Mouse (Mus musculus) gastrocnemius, adult 8-10 months (tissue): ENCODE results near the gene Prex1. TPM values are rescaled to one million over a fixed set of nuclear protein-coding genes. Genes with fewer than 3 reads are reported as not detected.

Experiments used
- DNase-seq, 2 experiments: peaks; one replicate each; pipeline ENCODE4 v3.0.0; 2022; ENCODE audit warnings: low spot score in 2 of 2
- total RNA-seq, 4 experiments: library from RNA; stranded (reverse); gene quantifications; 2 replicates each; pipeline ENCODE4 v1.2.4; 2022

Gene Prex1
- total RNA-seq, 4 experiments from 2014 or later = 3.2 to 3.8 (median 3.4) TPM

DNA sequence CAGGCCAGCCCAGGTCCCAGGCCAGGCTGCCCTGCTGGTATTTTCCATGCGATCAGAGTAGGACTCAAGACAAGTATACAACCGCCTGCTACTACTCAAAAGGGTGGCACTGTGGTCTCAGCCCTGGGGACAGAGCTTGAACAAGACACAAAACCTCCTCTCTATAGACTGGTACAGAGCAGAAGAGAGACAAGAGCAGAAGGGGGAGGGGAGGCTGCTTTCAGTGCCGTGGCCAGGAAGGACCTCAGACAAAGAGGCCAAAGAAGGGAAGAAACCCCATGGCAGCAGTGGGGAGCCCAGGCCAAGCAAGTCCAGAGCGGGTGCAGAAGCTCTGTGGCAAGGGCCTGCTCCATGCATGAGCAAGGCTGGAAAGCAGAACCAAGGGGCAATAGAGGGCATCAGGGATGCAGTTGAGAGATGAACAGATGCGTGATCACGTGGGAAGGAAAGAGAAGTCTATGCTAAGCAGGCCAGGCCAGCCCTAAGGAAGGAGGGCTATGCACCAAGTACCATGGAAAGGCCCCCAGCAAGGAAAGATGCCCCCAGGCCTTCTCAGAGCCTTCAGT, 51.0 kb downstream of the Prex1 start:
- DNase-seq = no peak

DNA sequence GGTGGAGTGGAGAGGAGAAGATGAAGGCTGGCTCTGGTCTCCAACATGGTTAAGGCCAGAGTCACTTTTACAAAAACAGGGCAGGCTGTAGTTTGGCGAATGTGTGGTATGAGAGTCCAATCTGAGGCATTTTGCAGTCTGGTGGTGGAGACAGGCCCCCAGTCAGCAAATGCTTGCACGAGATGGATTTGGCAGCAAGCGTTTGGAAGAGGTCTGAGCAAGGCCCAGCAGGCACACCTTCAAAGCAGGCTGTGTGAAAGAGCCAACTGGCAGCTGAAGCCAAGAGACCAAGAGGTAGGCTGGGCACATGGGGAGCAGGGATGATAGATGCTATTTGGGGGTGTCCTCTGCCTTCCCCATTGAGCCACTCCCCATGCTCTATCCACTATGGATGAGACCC, 51.7 kb downstream of the Prex1 start:
- no peak for DNase-seq

DNA sequence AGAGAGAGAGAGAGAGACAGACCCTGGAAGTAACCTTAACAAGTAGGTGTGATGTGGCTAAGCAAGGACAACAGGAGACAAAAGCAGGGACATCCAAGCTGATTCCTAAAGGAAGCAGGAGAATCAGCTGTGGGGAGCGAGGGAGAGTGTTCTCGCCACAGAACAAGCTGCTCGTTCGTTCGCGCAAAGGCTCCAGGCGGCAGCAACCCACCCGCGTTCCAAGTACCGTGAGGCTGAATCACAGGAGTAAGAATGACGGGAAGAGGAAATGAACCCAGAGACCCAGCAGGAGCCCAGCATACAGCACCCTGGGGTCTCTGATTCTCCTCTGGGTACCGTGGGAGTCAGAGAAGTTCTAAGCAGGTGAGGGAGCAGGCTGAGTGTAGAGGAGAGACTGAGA, 52.1 kb downstream of the Prex1 start:
- no peak for DNase-seq

DNA sequence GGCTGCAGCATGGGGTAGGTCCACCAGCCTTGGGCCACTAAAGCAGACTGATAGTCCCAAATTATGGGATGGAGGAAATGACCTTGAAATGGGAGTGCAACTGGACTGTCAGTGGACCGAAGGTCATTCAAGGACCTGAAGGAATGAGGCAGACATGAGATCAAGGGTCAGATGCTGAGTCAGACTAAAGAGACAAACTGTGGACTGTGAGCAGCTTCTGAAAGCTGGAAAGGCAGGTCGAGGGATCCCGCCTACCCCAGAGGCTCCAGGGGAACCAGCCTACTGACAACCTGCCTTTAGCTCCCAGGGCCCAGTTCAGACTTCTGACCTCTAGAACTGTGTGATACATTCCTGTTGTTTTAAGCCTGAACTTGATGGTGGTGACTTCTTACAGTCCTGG, 55.3 kb downstream of the Prex1 start:
- no peak for DNase-seq

DNA sequence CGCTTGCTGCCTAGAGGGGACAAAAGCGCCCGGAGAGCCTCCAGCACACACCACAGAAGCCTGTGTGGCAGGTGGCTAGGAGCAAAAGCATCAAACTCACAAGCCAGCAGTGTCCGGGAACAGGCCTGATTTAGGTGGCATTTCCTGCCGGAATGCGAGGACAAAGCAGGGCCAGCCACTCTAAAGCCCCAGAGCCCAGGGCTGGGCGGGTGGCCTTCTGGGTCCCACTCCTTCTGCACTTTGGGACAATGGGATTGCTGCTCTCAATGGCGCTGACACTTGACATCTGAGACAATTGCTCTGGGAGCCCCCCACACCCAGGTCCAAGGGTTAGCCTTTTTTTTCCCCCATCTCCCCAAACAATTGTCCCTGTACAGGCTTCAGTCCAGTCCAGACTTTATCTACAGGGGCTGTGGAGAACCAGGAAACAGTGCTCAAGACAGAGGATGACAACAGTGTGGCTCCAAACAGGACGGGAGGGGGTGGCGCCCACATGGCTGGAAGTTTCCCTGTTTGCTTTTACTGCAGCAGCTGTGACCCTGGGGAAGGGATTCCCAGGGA, 56.1 kb downstream of the Prex1 start:
- no peak for DNase-seq

DNA sequence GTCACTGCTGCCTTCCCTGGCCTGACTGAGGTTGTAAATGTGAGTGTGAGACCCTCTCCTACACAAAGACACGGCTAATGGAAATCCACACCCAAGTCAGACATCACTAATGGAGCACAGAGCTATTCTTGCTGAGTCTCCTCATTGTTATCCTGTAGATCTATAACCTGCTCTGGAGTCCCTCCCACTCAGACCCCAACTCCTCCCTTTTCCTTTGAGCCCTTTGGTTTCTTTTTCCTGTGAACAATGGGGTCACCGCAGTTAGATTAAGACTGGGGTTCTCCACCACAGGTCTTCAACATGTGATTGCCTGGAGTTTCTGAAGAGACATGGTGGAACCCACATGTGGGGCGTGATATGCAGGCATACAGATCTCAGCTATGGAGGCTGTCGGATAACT, 57.0 kb downstream of the Prex1 start:
- no peak for DNase-seq

DNA sequence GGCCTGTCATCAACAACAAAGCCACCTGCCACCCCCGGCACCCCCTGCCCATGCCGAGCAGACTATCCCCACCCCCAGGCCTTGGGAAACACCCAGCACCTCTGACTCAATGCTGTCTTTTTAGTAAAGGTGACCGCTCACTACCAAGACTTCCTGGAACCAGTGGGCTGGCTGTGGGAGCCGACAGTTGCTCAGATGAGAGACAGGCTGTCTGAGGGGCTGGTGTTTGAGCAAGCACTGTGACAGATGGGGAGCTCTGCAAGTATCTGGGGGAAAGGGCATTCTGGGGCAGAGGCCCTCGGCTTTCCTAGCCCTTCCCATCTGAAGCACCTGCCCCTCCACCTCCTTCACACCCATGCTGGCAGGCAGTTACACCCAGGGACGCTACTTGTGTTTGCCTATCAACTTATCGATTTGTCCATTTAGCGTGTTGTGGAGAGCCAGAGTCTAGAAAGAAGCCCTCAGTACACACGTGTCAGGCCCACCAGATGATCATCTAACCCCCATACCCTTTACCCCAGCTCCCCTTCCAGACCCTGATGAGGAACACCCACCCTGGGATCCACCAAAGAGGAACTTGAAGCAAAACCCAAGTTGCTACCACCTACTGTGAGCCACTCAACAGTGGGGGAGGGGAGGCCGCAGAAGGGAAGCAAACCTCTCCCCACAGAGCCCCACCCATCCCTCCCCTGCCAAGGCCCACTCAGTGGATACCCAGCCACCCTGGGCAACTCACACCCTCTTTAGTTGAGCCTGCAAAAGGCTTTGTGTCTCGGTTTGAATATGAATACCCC, 57.7 kb downstream of the Prex1 start:
- no peak for DNase-seq

DNA sequence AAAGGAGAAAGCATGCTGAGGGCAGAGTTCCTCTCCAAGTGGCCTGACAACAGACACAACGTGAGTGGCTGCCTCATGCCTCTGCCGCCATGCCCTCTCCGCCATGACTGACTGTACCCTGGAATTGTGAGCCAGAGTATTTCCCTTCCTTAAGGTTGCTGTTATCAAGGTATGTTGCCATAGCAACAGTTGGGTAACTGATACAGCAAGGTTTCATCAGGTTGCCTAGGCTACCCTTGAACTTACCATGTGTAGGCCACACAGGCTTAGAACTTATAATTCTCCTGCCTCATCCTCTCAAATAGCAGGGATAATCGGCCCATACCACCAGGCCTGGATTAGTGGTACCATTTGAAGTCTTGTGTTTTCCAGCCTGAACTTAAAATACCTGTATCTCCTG, 58.3 kb downstream of the Prex1 start:
- no peak for DNase-seq

DNA sequence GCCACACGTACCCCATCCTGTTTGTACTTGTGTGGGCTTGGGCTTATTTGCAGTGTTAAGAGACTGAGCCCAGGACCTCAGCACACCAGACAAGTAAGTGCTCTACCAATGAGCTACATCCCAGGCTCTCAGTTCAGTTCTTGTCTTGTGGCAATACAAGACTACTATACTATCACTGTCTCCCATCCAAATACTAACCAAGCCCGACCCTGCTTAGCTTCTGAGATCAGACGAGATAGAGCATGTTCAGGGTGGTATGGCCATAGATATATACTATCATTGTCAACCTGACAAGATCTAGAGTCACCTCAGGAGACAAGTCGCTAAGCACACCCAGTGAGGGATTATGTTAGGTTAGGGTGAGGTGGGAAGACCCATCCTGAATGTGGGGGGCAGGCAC, 58.8 kb downstream of the Prex1 start:
- no peak for DNase-seq

DNA sequence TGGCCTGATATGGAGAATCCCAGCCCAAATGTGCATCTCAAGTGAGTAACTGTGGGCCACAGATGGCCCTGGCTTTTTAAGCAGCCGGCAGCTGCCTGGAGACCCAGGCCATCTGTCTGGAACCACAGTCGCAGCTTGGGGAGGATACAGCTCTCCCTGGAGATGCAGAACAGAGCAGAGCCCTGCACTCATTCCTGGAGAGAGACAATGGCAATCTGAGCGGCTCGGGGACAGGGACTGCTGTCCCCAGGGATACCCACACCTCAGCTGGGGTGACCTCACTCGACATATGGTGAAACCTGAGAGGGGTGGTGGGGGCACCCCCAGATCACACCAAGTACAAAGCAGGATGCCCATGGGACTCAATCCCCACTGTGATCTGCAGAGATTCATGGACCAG, 60.1 kb downstream of the Prex1 start:
- DNase-seq = no peak

DNA sequence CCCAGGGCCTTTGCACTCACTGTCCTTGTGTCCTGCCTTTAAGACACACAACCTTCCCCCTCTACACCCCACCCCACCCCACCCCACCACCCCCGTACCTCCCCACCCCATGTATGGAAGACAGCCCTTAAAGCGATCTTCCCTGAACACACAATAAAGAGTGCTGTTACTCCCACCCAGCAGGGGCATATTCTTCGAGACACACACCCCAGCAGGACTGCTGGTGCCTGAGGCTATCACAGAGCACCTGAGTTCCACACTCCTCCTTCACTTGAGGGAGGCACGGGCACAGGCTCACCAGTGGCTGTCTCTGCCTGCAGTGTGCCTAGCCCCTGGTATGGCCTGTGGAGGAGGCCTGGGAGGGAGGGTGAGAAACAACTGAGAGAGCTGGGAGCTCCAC, 61.0 kb downstream of the Prex1 start:
- DNase-seq = no peak

DNA sequence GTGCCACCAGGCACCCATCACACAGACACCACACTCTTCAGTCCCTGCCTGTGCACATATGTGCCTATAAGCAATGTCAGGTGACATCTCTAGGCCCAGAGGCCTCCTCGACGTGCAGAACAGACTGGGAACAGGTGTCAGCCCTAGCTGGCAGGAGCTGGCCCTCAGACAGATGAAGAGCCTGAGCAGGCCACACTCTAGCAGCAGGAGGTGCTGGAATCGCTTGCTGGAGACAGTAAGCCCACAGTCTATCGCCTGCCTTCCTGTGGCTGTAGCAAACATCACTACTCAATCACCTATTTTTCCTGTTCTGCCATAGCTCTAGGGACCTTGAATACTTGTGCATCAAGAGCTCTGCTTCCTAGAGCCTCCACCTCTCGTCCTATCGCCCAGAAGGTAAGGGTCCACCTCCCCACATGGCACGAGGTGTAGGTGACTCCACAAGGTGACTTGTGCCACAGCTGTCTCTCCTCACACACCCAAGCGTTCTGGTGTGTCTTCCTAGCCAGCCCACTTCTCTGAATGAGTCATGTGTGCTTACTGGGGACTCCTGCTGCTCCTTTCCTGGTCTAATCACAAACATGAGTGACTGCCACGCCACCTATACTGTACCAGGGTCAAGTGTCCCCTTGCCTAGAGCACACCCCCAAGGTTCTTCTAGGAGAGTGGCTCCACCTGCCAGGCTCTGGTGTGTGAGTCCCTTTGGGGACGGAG, 62.2 kb downstream of the Prex1 start:
- DNase-seq = no peak

DNA sequence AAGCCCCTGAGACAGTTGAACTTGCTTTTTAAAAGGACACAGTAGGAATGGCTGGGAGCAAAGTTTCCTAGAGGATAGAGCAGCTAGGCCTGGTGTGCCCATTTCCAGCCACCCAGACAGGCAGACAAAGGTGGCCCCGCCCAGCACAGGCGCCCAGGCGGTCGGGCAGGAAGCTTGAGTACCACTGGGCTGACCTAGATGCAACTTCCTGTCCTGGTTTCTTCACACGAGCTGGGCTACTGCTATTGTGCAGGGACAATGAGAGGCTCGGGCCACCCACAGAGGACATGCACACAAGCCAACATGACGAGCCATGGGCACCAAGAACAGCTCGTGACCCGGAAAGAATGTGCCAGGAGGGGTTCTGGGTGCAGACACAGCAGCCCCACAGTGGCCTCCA, 63.2 kb downstream of the Prex1 start:
- DNase-seq = no peak

DNA sequence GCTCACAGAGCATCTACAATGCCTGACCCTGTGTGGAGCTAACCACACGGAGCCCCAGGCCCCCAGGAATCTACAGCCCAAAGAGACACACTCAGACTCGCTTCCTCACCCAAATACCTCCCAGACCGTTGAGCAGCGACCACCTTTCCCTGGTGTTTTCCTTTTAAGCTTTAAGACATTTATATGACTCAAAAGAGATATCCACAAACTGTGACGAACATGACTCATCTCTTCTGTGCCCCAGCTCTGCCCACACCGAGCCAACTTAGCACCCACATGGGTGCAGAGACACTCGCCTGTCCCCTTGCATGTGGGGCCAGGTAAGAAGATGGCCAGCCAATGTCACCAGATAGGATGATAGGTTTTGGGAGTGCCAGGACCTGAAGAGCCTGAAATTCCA, 66.4 kb downstream of the Prex1 start:
- DNase-seq = no peak

DNA sequence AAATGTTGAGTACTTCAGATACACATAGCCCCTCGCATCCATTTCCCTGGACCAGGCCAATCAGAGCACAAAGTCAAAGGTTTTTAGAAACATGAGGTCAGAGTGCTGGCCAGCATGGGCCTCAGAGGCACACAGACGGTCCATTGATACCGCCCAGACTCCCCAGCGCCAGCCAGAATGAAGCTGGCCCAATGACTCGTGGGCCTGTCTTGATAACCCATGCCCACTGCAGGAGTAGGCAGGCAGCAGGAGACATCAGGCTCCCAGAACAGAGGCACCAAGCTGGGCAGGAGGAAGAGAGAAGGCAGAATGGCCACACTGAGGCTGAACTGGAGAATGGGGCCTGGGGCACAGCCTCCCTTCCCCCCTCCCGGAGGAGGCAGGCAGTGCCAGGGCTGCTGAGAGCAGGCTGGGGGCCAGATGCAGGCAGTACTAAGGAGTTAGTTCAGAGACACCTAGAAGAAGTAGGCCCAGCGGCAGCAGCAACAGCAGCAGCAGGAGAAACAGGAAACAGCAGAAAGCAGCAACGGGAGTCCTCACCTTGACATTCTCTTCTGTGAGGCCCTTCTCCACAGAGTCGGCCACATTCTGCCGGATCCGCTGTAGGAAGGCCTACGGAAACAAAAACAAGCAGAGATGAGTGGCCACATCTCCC, 67.1 kb downstream of the Prex1 start:
- DNase-seq = no peak

DNA sequence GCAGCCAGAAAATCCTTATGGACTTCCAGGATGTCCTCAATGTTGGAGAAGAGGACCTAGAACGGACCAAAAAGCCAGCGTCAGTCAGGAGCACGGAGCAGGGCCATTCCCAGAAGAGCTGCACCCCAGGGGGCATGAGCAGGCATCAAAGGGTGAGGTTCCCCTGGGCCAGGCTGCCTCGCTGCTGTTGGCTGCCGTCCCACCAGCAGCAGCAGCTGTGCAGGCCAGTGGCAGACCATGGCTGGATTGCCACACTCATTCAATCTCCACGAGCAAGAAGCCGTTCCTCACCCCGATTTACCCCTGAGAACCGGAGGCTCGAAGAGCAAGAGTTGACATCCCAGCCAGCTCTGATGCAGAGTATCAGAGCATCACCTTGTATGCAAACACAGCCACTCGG, 68.8 kb downstream of the Prex1 start:
- DNase-seq = no peak

DNA sequence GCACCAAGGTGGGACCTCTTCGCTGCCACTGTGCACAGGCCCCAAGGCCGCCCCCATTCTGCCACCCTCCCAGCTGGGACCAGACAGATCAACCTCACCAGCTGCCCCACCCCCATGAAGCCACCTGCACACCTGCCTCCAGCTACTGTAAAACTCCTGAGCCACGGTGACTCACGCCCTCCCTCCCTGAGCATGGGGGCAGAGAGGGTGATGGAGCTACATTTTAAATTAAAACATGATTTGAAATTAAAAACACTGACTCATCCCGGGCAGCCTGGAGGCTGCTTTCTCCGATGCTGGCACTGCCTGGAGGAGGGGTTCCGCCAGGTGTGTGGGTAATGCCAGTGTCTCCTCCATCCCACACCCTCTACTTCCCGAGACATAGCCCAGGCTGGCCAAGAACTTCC, 71.0 kb downstream of the Prex1 start:
- no peak for DNase-seq

DNA sequence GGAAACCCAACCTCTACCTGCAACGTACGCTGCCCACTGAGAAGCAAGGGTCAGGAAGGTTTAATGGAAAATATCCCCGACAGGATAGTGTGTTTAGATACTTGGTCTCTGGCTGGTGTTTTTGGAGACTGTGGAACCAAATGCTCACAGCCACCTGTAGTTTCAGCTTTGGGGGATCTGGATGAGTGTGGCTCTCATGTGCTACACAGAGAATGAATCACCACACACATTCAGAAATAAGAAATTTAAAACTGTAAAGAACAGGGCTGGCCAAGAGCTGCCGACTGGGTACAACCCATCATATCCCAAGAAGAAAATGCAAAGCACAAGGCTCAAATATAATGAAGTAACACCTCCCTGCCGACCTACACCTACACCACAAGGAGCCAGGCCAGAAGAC, 73.9 kb downstream of the Prex1 start:
- no peak for DNase-seq

DNA sequence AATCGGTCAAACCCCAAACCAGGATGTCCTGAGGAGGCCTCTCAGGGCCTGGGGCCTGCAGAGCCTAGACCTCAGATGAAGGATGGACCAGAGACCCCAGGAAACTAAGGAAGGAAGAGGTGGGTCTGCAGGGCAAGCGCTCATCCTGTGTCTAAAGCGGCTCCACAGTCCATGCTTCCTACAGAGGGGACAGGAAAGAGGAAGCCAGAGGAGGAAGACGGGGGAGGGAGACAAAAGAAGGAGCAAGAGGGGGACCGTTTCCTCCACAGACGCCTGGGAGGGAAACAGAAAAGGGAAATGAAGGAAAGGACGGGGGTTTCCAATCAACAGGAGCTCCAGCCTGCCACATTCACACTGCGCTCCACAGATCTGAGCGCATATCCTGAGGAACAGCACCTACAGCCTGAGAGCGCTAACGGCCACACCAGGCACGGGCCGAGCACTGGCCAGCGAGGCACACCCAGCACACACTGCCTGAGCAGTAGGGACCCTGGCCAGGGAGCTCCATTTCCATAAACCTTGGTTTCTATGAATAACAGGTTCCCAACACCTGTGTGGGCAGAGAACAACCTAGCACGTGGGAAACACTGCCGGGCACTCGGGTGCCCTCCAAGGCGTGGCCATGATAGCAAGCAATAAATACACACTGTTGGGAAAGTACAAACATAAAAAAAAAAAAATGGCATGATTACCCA, 74.5 kb downstream of the Prex1 start:
- no peak for DNase-seq

DNA sequence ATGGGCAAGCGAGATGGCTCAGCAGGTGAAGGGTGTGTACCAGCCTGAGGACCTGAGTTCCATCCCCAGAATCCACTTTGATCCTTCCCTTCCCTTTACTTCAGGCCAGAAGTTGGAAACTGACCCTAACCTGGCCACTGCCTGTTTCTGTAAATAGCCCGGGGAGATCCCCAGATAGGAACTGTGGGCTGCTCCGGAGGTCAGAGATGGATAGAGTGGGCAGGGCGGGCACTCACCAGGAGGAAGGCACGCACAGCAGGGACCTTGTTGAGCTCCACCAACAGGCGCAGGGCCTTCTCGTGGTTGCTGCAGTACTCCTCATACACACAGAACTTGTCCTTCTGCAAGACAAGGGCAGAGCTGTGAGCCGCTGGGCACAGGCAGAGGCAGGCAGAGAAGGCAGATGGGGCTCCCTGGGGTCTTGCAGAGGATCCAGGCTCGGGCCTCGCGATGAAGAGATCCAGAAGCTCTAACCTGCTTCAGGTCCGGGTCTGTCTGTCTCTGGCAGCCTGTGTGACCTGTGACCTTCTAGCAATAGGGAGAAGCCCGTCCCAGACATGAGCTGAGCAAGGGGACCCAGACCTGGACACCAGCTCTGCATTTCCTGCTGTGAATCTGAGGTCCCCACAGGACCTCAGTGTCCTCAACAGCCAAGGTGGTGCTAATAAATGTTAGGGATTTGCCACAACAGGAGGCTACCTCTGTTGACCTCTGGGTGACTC, 75.4 kb downstream of the Prex1 start:
- DNase-seq = peak in 1 of 2 experiments; percentile 32

DNA sequence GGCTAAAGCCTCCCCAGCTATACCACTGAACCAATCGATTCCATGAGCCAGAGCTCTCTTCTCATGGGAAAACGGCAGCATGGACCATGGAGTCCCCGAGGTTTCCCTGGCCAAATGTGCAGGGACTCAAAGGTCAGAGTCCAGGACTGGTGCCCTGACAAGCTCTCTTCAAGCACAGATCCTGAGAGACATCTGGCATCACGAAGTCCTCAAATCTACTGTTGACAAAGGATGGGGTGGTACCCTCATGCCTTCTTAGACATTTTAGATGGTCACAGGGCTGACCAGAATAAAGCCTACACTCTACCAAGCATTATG, 76.0 kb downstream of the Prex1 start:
- no peak for DNase-seq
